Mouse (Mus musculus): ENCODE measurements at regions not wholly inside any gene's neighbourhood (a gene's known extent, or its start where the extent isn't known, plus 50 kb on each side); places are given as distances from the start of the nearest gene placed in this dataset.

GRCm38 (mm10) chr10:30952410-30952809, 109.8 kb upstream of the Hey2 start:
- no peak for DNase-seq

GRCm38 (mm10) chr10:30946601-30947000, 104.0 kb upstream of the Hey2 start:
- no peak for DNase-seq

GRCm38 (mm10) chr10:30918322-30918988, 75.9 kb upstream of the Hey2 start:
- DNase-seq = no peak

GRCm38 (mm10) chr10:30893771-30894170, 51.2 kb upstream of the Hey2 start:
- no peak for DNase-seq
